Comparison of ENCODE assay signal across 16 mouse cellular contexts in genomic region chr12:49808341-49808740, GRCm38 (mm10).
"Had no signal": no experiment of that assay in that cellular context is flagged by ENCODE, and none has a peak within 500 bp of the region (broad histone marks: within the 10 kb centered on the region; RNA-seq: fewer than 3 reads in every experiment).

No protein-coding gene starts in this region.

- H3K4me3 ChIP-seq: kidney, embryonic 15.5 days; limb, embryonic 15.5 days; liver, embryonic 12.5 days; lung, embryonic 15.5 days; megakaryocyte, embryonic 14.5 days; midbrain, embryonic 12.5 days; neural tube, embryonic 13.5 days; stomach, embryonic 15.5 days had no signal

- H3K27me3 ChIP-seq: kidney, embryonic 15.5 days; limb, embryonic 15.5 days; liver, embryonic 12.5 days; lung, embryonic 15.5 days; megakaryocyte, embryonic 14.5 days; midbrain, embryonic 12.5 days; neural tube, embryonic 13.5 days; stomach, embryonic 15.5 days had no signal

- H3K27ac ChIP-seq: kidney, embryonic 15.5 days; limb, embryonic 15.5 days; liver, embryonic 12.5 days; lung, embryonic 15.5 days; macrophage; midbrain, embryonic 12.5 days; neural tube, embryonic 13.5 days; stomach, embryonic 15.5 days had no signal

- H3K4me2 ChIP-seq: kidney, embryonic 15.5 days; limb, embryonic 15.5 days; liver, embryonic 12.5 days; lung, embryonic 15.5 days; midbrain, embryonic 12.5 days; neural tube, embryonic 13.5 days; stomach, embryonic 15.5 days had no signal

- DNase-seq: kidney, adult 2 months; kidney, postnatal 14 days; lung, postnatal 14 days; retina, postnatal 1 day; thymus, postnatal 36 days had no signal

- H3K9ac ChIP-seq: kidney, embryonic 15.5 days; limb, embryonic 15.5 days; liver, embryonic 12.5 days; lung, embryonic 15.5 days; midbrain, embryonic 12.5 days; neural tube, embryonic 13.5 days; stomach, embryonic 15.5 days had no signal

- ATAC-seq: intestine, embryonic 16.5 days; liver, embryonic 12.5 days; midbrain, embryonic 16.5 days had no signal

- H3K36me3 ChIP-seq: kidney, embryonic 15.5 days; limb, embryonic 15.5 days; liver, embryonic 12.5 days; lung, embryonic 15.5 days; midbrain, embryonic 12.5 days; neural tube, embryonic 13.5 days; stomach, embryonic 15.5 days had no signal

- H3K9me3 ChIP-seq: kidney, embryonic 15.5 days; limb, embryonic 15.5 days; liver, embryonic 12.5 days; lung, embryonic 15.5 days; megakaryocyte, embryonic 14.5 days; midbrain, embryonic 12.5 days; neural tube, embryonic 13.5 days; stomach, embryonic 15.5 days had no signal

- H3K4me1 ChIP-seq: kidney, embryonic 15.5 days; limb, embryonic 15.5 days; liver, embryonic 12.5 days; lung, embryonic 15.5 days; megakaryocyte, embryonic 14.5 days; midbrain, embryonic 12.5 days; neural tube, embryonic 13.5 days; stomach, embryonic 15.5 days had no signal
